Mouse (Mus musculus): ENCODE measurements around the gene Rab3c.

Rab3c gene

DNA sequence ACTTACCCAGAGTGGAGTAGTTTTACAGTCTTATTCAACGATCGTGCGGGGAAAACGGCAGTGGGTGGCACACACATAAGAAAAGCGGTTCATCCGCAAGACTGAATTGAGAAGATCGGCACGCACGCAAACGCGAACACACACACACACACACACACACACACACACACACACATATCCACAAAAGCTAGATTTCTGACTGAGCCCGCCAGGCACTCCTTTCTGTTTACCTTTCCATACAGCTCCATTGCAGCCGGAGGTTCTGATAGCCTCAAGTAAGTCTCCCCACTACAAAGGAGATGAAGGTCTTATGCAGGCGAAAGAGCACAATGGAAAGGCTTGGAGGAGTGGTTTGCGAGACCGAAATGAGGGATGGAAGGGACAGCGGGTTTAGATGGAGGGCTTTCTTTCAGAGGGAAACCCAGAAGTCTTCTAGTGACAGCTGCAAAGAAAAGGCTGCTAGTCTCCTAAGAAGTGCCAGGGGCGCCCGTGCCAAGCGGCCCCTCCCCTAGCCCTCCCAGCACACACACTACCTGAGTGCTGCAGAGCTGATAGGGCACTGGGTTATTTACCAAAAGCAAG lies at the start of gene Rab3c:
Gene Rab3c, minus strand, starts transcription at position 434 of the 582 bp plus-strand sequence.
- DNase-seq, result peak; percentile 15 to 42

DNA sequence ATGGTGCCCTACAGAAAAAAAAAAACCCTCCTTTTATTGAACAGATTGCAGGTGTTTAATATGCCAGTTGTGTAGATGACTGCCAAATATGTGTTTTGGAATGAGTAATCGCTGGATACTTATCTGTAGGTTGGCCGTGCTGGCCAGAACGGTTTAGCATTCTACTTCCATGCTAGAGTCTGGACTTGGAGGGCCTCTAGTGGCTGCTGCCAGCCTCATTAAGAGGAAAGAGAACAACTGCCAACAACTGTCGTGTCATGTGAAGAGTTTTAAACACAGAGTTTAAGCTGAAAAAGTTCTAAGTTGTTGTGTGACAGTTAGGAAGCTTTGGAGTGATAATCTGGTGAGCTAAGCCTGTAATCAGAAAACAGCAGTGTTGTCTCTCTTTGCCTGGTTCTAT lies 38.0 kb upstream of the Rab3c start:
- peak; percentile 22 to 50 for DNase-seq

GRCm38 (mm10) chr13:110307188-110307587 lies 26.4 kb upstream of the Rab3c start:
- DNase-seq, result no peak

- no peak for DNase-seq
These were observed 16.3 kb upstream of the Rab3c start for GRCm38 (mm10) chr13:110297112-110297511.

GRCm38 (mm10) chr13:110288499-110288898 lies 7.7 kb upstream of the Rab3c start:
- DNase-seq, result no peak

GRCm38 (mm10) chr13:110283781-110284180 lies 3.0 kb upstream of the Rab3c start:
- peak; percentile 3 to 47 for DNase-seq

- peak; percentile 70 to 78 for DNase-seq
These were observed 701 bp downstream of the Rab3c start for GRCm38 (mm10) chr13:110280028-110280562.

DNA sequence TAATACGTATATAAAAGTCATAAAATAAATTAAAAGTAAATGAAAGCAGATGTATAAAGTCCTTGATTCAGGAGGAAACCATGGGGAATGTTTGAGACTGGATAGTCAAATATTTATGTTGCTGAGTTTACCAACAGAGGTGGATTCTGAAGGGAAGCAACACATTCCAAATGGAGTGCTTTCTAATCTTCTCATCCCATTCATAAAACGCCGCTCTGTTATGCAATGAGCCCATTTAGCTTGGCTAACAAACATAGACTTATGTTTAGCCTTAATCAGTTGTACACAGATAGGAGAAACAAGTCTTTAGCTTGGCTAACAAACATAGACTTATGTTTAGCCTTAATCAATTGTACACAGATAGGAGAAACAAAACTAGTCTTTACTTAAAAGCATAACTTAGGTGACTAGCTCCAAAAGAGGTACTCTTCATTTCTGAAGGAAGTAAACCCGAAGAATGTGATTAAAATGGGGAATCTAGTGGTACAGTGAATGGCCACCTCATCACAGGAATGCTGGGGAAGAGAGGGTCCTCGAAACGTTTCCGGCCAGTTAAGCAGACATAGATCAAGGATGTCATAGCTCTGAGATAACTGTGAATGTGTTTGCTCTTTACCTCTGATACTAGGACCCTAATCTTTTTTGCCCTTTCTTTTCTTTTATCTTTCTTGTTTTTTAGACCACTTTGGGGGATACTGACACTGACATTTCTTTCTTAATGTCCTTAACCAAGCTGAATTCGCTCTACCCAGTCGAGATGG lies 1.6 kb downstream of the Rab3c start:
- no peak for DNase-seq

- no peak for DNase-seq
These were observed 3.1 kb downstream of the Rab3c start for GRCm38 (mm10) chr13:110277709-110278108.

- no peak for DNase-seq
These were observed 5.3 kb downstream of the Rab3c start for GRCm38 (mm10) chr13:110275471-110275870.

DNA sequence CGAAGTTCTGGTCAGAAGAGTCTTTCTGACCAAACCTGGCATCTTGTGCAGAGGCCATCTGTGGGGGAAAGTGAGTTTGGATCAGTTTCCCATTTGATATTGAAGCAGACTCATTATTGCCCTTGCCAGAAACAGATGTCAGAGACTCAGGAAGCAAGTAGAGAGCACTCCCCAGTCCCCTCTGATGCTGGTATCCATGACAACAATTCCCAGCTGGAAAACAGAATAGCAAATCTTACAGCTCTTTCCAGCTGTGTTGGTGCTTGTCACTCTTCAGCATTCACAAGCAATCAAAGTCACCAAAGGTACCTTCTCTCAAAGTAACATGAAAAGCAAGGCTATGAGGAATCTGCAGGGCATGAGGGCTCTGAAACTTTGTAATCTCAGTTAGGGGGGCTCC lies 20.1 kb downstream of the Rab3c start:
- DNase-seq, result no peak

DNA sequence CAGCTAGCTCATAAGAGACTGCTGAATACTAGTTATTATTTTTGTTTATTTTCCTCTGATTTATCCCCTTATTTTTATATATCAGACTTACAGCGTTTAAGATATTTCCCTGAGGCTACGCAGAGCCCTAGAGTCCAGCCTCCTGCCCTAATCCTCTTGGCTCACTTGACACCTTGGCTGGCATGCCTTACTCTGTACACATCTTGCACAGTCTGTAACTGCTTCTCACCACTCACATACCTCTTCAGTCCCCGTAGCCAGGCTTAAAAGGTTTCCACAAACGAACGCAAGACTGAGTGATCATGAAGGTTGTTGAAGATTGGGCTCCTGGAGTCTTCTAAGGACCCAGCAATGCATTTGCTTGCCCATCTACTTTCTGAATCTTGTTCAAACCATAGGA lies 29.3 kb downstream of the Rab3c start:
- peak; percentile 4 to 18 for DNase-seq

DNA sequence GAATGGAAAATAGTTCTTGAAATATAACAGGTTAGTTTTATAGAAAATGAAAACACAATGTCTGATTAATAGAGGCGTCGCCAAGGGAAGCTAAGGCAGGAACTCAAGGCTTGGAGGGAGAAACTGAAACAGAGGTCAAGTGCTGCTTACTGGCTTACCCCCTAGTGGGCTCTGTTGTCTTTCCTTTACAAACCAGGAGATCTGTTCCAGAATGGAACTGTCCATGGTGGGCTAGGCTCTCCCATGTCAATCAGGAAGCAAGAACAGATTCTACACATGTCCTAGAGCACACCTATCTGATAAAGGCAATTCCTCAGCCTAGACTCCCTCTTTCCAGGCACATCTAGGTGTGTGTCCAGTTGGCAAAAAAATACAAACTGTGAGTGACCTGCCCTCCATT lies 32.3 kb downstream of the Rab3c start:
- DNase-seq, result no peak

GRCm38 (mm10) chr13:110238970-110239369 lies 41.8 kb downstream of the Rab3c start:
- no peak for DNase-seq

GRCm38 (mm10) chr13:110237209-110237935 lies 43.4 kb downstream of the Rab3c start:
- peak; percentile 14 to 52 for DNase-seq

- no peak for DNase-seq
These were observed 47.4 kb downstream of the Rab3c start for GRCm38 (mm10) chr13:110233364-110233763.

- no peak for DNase-seq
These were observed 49.6 kb downstream of the Rab3c start for GRCm38 (mm10) chr13:110231086-110231688.

- DNase-seq, result peak; percentile 6 to 19
These were observed 50.8 kb downstream of the Rab3c start for GRCm38 (mm10) chr13:110230046-110230445.

DNA sequence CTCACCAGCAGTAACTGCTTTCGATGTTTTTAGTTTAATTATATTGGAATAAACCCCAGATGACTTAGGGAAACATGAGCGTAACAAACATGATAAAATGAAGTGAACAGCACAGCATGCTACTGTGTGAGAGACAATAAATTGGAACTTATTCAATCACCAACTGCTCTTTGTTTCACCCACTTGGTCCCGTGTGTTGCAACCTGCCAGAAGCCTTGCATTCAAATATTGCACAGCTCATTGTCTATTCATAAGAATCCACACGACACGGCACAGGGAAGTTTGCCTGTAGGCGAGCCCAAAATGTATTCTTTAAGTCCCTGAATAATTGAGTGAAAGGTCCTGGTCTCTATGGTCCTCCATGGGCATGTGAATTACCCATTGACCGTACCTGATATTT lies 61.6 kb downstream of the Rab3c start:
- no peak for DNase-seq

DNA sequence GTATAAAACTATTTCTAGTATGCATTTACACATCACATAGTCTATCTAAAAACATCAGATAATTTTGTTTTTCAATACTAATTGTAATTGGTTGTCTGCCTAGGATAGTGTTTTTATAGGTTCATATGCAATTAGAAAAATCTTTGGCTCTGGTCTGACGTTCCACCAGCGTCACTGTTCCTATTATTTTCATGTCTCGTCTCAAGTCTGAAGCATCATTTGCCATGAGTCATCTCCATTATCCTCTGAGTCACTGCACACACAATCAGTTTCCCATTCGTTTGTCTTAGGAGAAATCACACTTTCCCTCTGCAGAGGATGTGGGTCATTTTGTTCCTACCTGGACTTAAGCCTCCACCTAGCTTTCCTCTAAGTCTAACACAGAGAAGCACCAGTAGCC lies 62.3 kb downstream of the Rab3c start:
- no peak for DNase-seq

DNA sequence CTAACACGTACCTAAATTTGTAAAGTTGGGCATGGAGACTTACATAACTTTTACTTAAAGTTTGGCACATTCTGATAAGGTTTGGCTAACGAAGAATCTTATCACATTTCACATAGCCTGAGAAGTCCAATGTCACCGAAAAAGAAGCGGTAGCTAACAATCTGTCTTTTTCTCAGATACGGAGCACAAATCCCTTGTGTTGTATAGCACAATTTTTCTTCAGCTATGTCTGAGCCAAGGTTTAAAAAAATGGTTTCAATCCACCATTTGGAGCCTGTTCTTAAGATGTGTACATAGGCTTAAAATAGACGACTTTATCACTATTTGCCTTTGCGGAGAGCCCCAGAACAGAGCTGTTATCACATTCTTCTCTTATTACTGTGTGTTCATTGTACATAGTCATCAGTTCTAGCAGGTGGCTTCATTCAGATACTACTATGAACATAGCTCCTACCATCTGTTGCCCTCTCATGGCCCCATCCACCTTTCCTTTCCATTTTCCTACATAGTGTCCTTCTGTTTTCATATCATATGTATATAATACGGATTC lies 69.2 kb downstream of the Rab3c start:
- DNase-seq, result no peak

- no peak for DNase-seq
These were observed 81.9 kb downstream of the Rab3c start for GRCm38 (mm10) chr13:110198906-110199305.

GRCm38 (mm10) chr13:110190039-110190438 lies 90.8 kb downstream of the Rab3c start:
- DNase-seq, result no peak

Data from lung, adult 18-20 months (tissue).